Mouse (Mus musculus) hindbrain, embryonic 12.5 days (tissue): ENCODE measurements at regions not wholly inside any gene's neighbourhood (a gene's known extent, or its start where the extent isn't known, plus 50 kb on each side); places are given as distances from the start of the nearest gene placed in this dataset.

Source experiments
- ATAC-seq: fragments of 200-750 bp; cut with Nextera tagmentation; 2 replicates; pipeline ENCODE4 v1.8.0; 2017; ENCODE audit warnings: moderate TSS enrichment; ENCODE audit not compliant: low FRiP score
- H3K27ac ChIP-seq: fragments of 300-500 bp; sonication (generic); 2 replicates; pipeline ENCODE4 v1.5.1; 2016; ENCODE audit warnings: mild to moderate bottlenecking
- H3K27me3 ChIP-seq: fragments of 300-500 bp; sonication (generic); 2 replicates; pipeline ENCODE4 v1.6.1; 2016; ENCODE audit warnings: mild to moderate bottlenecking
- H3K36me3 ChIP-seq: fragments of 300-500 bp; sonication (generic); 2 replicates; pipeline ENCODE4 v1.6.1; 2016; ENCODE audit warnings: mild to moderate bottlenecking
- H3K4me1 ChIP-seq: fragments of 300-500 bp; sonication (generic); 2 replicates; pipeline ENCODE4 v1.6.1; 2016
- H3K4me2 ChIP-seq: fragments of 300-500 bp; sonication (generic); replicated peaks from 2 replicates; pipeline ENCODE4 v1.6.1; 2016; ENCODE audit warnings: mild to moderate bottlenecking
- H3K4me3 ChIP-seq: fragments of 300-500 bp; sonication (generic); 2 replicates; pipeline ENCODE4 v1.5.1; 2016; ENCODE audit warnings: mild to moderate bottlenecking
- H3K9ac ChIP-seq: fragments of 300-500 bp; sonication (generic); 2 replicates; pipeline ENCODE4 v1.6.1; 2016; ENCODE audit warnings: mild to moderate bottlenecking, moderate library complexity
- H3K9me3 ChIP-seq: fragments of 300-500 bp; sonication (generic); replicated peaks from 2 replicates; pipeline ENCODE4 v1.6.1; 2016; ENCODE audit warnings: mild to moderate bottlenecking
- WGBS: fragments of 180-500 bp; shearing (Covaris S2); methylation state at CpG from one replicate; pipeline ENCODE4 v1.1.7; 2016; 5-methylcytosine and 5-hydroxymethylcytosine counted together

GRCm38 (mm10) chr3:38045523-38045922 is 321.2 kb upstream of the Gm5148 start:
- Histone ChIP-seq H3K27ac (no peak overlapping the region), H3K9me3 (no peaks in the 10 kb centered on the region), H3K9ac (no peak overlapping the region), H3K27me3 (no peaks in the 10 kb centered on the region), H3K4me1 (0 out of 2 replicates have a peak, but pooled peaks cover 5% of the 10 kb centered on the region), H3K4me2 (no peak overlapping the region), H3K36me3 (no peaks in the 10 kb centered on the region), H3K4me3 (no peak overlapping the region)
- WGBS = 62% methylated on average over 6 of the region's 6 CpGs
- ATAC-seq = no peak

- H3K4me2 ChIP-seq = no peak overlapping the region
- no peak overlapping the region for H3K9ac ChIP-seq
- 0 out of 2 replicates have a peak, but pooled peaks cover 2% of the 10 kb centered on the region for H3K4me1 ChIP-seq
Measured at GRCm38 (mm10) chr3:38044338-38044737, 320.0 kb upstream of the Gm5148 start.

GRCm38 (mm10) chr3:38042614-38043013 is 318.3 kb upstream of the Gm5148 start:
- no peaks in the 10 kb centered on the region for H3K27me3 ChIP-seq
- H3K4me1 ChIP-seq = 0 out of 2 replicates have a peak, but pooled peaks cover 2% of the 10 kb centered on the region
- no peak for ATAC-seq
- H3K4me2 ChIP-seq = no peak overlapping the region
- H3K36me3 ChIP-seq = no peaks in the 10 kb centered on the region
- 60% methylated on average over 6 of the region's 6 CpGs for WGBS
- no peak overlapping the region for H3K27ac ChIP-seq
- no peak overlapping the region for H3K9ac ChIP-seq
- no peak overlapping the region for H3K4me3 ChIP-seq
- no peaks in the 10 kb centered on the region for H3K9me3 ChIP-seq

More at GRCm38 (mm10) chr3:38044338-38044737, 320.0 kb upstream of the Gm5148 start:
- ATAC-seq = no peak
- Histone ChIP-seq H3K9me3 (no peaks in the 10 kb centered on the region), H3K4me3 (no peak overlapping the region), H3K27ac (no peak overlapping the region), H3K27me3 (no peaks in the 10 kb centered on the region), H3K36me3 (no peaks in the 10 kb centered on the region)
- WGBS = 73% methylated on average over 7 of the region's 7 CpGs

- no peak overlapping the region for H3K4me2 ChIP-seq
- H3K4me3 ChIP-seq = no peak overlapping the region
- no peaks in the 10 kb centered on the region for H3K36me3 ChIP-seq
- no peaks in the 10 kb centered on the region for H3K4me1 ChIP-seq
- ATAC-seq = no peak
- H3K9me3 ChIP-seq = no peaks in the 10 kb centered on the region
- no peak overlapping the region for H3K27ac ChIP-seq
- no peaks in the 10 kb centered on the region for H3K27me3 ChIP-seq
- H3K9ac ChIP-seq = no peak overlapping the region
Measured at GRCm38 (mm10) chr3:38036131-38036530, 311.8 kb upstream of the Gm5148 start.

GRCm38 (mm10) chr3:38034138-38034537 is 309.8 kb upstream of the Gm5148 start:
- WGBS = 74% methylated on average over 3 of the region's 3 CpGs

GRCm38 (mm10) chr3:38014768-38015167 is 290.5 kb upstream of the Gm5148 start:
- 50% methylated on average over 1 of the region's 1 CpGs for WGBS
- H3K4me2 ChIP-seq = no peak overlapping the region
- H3K36me3 ChIP-seq = no peaks in the 10 kb centered on the region
- H3K4me1 ChIP-seq = peaks cover 7% of the 10 kb centered on the region; the same call in 1 of the 2 replicates
- H3K9ac ChIP-seq = no peak overlapping the region
- ATAC-seq = no peak
- H3K4me3 ChIP-seq = no peak overlapping the region
- no peak overlapping the region for H3K27ac ChIP-seq
- H3K9me3 ChIP-seq = no peaks in the 10 kb centered on the region
- no peaks in the 10 kb centered on the region for H3K27me3 ChIP-seq

More at GRCm38 (mm10) chr3:38034138-38034537, 309.8 kb upstream of the Gm5148 start:
- no peak overlapping the region for H3K4me2 ChIP-seq
- H3K9ac ChIP-seq = no peak overlapping the region
- H3K27me3 ChIP-seq = no peaks in the 10 kb centered on the region
- H3K4me1 ChIP-seq = no peaks in the 10 kb centered on the region
- no peak overlapping the region for H3K27ac ChIP-seq
- no peak overlapping the region for H3K4me3 ChIP-seq
- H3K36me3 ChIP-seq = no peaks in the 10 kb centered on the region
- no peaks in the 10 kb centered on the region for H3K9me3 ChIP-seq
- no peak for ATAC-seq

- no peak for ATAC-seq
- Histone ChIP-seq H3K27ac (no peak overlapping the region), H3K9ac (no peak overlapping the region), H3K9me3 (no peaks in the 10 kb centered on the region), H3K36me3 (no peaks in the 10 kb centered on the region), H3K4me2 (no peak overlapping the region), H3K4me1 (0 out of 2 replicates have a peak, but pooled peaks cover 4% of the 10 kb centered on the region), H3K4me3 (no peak overlapping the region), H3K27me3 (no peaks in the 10 kb centered on the region)
- WGBS = 41% methylated on average over 4 of the region's 4 CpGs
Measured at GRCm38 (mm10) chr3:38009168-38009567, 284.9 kb upstream of the Gm5148 start.

GRCm38 (mm10) chr3:38008321-38008720 is 284.0 kb upstream of the Gm5148 start:
- H3K36me3 ChIP-seq = no peaks in the 10 kb centered on the region
- H3K27me3 ChIP-seq = no peaks in the 10 kb centered on the region
- H3K27ac ChIP-seq = no peak overlapping the region
- no peak overlapping the region for H3K4me3 ChIP-seq
- no peaks in the 10 kb centered on the region for H3K9me3 ChIP-seq
- H3K4me2 ChIP-seq = no peak overlapping the region
- WGBS = 85% methylated on average over 7 of the region's 7 CpGs
- H3K9ac ChIP-seq = no peak overlapping the region
- ATAC-seq = no peak
- H3K4me1 ChIP-seq = 0 out of 2 replicates have a peak, but pooled peaks cover 4% of the 10 kb centered on the region

GRCm38 (mm10) chr3:38007626-38008025 is 283.3 kb upstream of the Gm5148 start:
- H3K9ac ChIP-seq = no peak overlapping the region
- WGBS = 90% methylated on average over 1 of the region's 1 CpGs
- H3K36me3 ChIP-seq = no peaks in the 10 kb centered on the region
- H3K9me3 ChIP-seq = no peaks in the 10 kb centered on the region
- no peak for ATAC-seq
- no peak overlapping the region for H3K4me2 ChIP-seq
- no peak overlapping the region for H3K27ac ChIP-seq
- no peak overlapping the region for H3K4me3 ChIP-seq
- H3K27me3 ChIP-seq = no peaks in the 10 kb centered on the region
- H3K4me1 ChIP-seq = 0 out of 2 replicates have a peak, but pooled peaks cover 4% of the 10 kb centered on the region

- Histone ChIP-seq H3K36me3 (no peaks in the 10 kb centered on the region), H3K4me2 (no peak overlapping the region), H3K4me1 (no peaks in the 10 kb centered on the region), H3K4me3 (no peak overlapping the region), H3K27ac (no peak overlapping the region), H3K9me3 (no peaks in the 10 kb centered on the region), H3K9ac (no peak overlapping the region), H3K27me3 (no peaks in the 10 kb centered on the region)
- ATAC-seq = no peak
- WGBS = 96% methylated on average over 10 of the region's 10 CpGs
Measured at GRCm38 (mm10) chr3:38002275-38002674, 278.0 kb upstream of the Gm5148 start.

GRCm38 (mm10) chr3:37999779-38000178 is 275.5 kb upstream of the Gm5148 start:
- 97% methylated on average over 1 of the region's 1 CpGs for WGBS
- Histone ChIP-seq H3K9me3 (no peaks in the 10 kb centered on the region), H3K36me3 (no peaks in the 10 kb centered on the region), H3K9ac (no peak overlapping the region), H3K4me1 (no peaks in the 10 kb centered on the region), H3K4me2 (no peak overlapping the region), H3K27ac (no peak overlapping the region), H3K4me3 (no peak overlapping the region), H3K27me3 (no peaks in the 10 kb centered on the region)
- ATAC-seq = no peak

- no peaks in the 10 kb centered on the region for H3K4me1 ChIP-seq
- no peak overlapping the region for H3K4me3 ChIP-seq
- WGBS = 94% methylated on average over 3 of the region's 3 CpGs
- H3K36me3 ChIP-seq = no peaks in the 10 kb centered on the region
- no peak overlapping the region for H3K9ac ChIP-seq
- H3K9me3 ChIP-seq = no peaks in the 10 kb centered on the region
- H3K4me2 ChIP-seq = no peak overlapping the region
- H3K27me3 ChIP-seq = peaks cover 2% of the 10 kb centered on the region; the same call in 1 of the 2 replicates
- no peak for ATAC-seq
- no peak overlapping the region for H3K27ac ChIP-seq
Measured at GRCm38 (mm10) chr3:37997998-37998397, 273.7 kb upstream of the Gm5148 start.

GRCm38 (mm10) chr3:37989992-37990391 is 265.7 kb upstream of the Gm5148 start:
- Histone ChIP-seq H3K4me3 (no peak overlapping the region), H3K27me3 (peaks cover 7% of the 10 kb centered on the region)
- WGBS = 92% methylated on average over 6 of the region's 6 CpGs

More at GRCm38 (mm10) chr3:37989992-37990391, 265.7 kb upstream of the Gm5148 start:
- H3K36me3 ChIP-seq = no peaks in the 10 kb centered on the region
- no peak overlapping the region for H3K9ac ChIP-seq
- H3K4me2 ChIP-seq = no peak overlapping the region
- H3K9me3 ChIP-seq = no peaks in the 10 kb centered on the region
- no peak overlapping the region for H3K27ac ChIP-seq
- no peak for ATAC-seq
- H3K4me1 ChIP-seq = peaks cover 8% of the 10 kb centered on the region; the same call in 1 of the 2 replicates
